Mouse (Mus musculus) midbrain, embryonic 11.5 days (tissue): ENCODE results near the gene Cckbr. TPM values are rescaled to one million over a fixed set of nuclear protein-coding genes. Genes with fewer than 3 reads are reported as not detected.
A peak's percentile ranks its signal among the peaks of the same experiment; 100 is the strongest.

ENCODE experiments used
- ATAC-seq: fragments of 200-750 bp; cut with Nextera tagmentation; 2 replicates; pipeline ENCODE4 v1.8.0; 2017; ENCODE audit warnings: moderate TSS enrichment, moderate library complexity; ENCODE audit not compliant: low FRiP score
- DNase-seq: peaks from one replicate; pipeline ENCODE4 v3.0.0; 2015; ENCODE audit warnings: low spot score; ENCODE audit errors: missing footprints
- H3K27ac ChIP-seq: fragments of 300-500 bp; sonication (generic); 2 replicates; pipeline ENCODE4 v1.5.1; 2014; ENCODE audit warnings: low read depth, low read length
- H3K27me3 ChIP-seq: fragments of 300-500 bp; sonication (generic); 2 replicates; pipeline ENCODE4 v1.6.1; 2014; ENCODE audit warnings: mild to moderate bottlenecking, low read length, moderate library complexity, mixed read lengths; ENCODE audit not compliant: control insufficient read depth, insufficient read depth
- H3K36me3 ChIP-seq: fragments of 300-500 bp; sonication (generic); 2 replicates; pipeline ENCODE4 v1.6.1; 2014; ENCODE audit warnings: mild to moderate bottlenecking, low read length, moderate library complexity, mixed read lengths; ENCODE audit not compliant: control insufficient read depth, insufficient read depth
- H3K4me1 ChIP-seq: fragments of 300-500 bp; sonication (generic); 2 replicates; pipeline ENCODE4 v1.6.1; 2014; ENCODE audit warnings: low read length; ENCODE audit not compliant: control insufficient read depth, insufficient read depth
- H3K4me2 ChIP-seq: fragments of 300-500 bp; sonication (generic); 2 replicates; pipeline ENCODE4 v1.6.1; 2014; ENCODE audit warnings: mild to moderate bottlenecking, moderate library complexity
- H3K4me3 ChIP-seq: fragments of 300-500 bp; sonication (generic); 2 replicates; pipeline ENCODE4 v1.5.1; 2014; ENCODE audit warnings: low read depth, low read length
- H3K9ac ChIP-seq: fragments of 300-500 bp; sonication (generic); 2 replicates; pipeline ENCODE4 v1.6.1; 2014; ENCODE audit warnings: low read length
- H3K9me3 ChIP-seq: fragments of 300-500 bp; sonication (generic); 2 replicates; pipeline ENCODE4 v1.6.1; 2016; ENCODE audit warnings: low read length; ENCODE audit not compliant: control insufficient read depth
- WGBS: fragments of 180-500 bp; shearing (Covaris S2); extraction: QIAGEN DNeasy Blood & Tissue Kit; methylation state at CpG from one replicate; pipeline ENCODE4 v1.1.7; 2014; 5-methylcytosine and 5-hydroxymethylcytosine counted together
- polyA plus RNA-seq: library from polyadenylated mRNA; unstranded; fragments of >200 nt; fragmentation: Nextera tagmentation; extraction: Ambion mirVana; gene quantifications from 2 replicates; pipeline ENCODE4 v1.2.1, GENCODE M21; 2014

Cckbr gene
- polyA plus RNA-seq, 1 experiment from 2014 or later = 0.14 TPM

DNA sequence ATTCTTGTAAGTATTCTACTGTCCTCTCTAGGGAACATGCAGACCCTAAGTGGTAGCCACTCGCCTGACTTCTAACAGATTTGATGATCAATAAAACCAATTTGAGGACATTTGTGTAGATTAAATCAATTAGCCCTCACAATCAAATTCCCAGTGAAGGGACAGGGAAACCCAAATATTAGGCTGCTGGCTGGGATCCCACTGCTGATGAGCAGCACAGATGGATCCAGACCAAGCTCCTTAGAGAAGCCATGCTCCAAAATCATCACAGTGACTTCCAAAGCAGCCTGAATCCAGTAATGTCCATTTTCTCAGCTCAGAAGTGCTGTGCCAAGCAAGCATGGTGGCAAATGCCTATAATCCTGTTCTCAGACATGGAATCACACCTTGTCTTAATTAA, 74.1 kb downstream of the Cckbr start:
- H3K4me2 ChIP-seq = no peak overlapping the region
- ATAC-seq (no peak), DNase-seq (no peak)
- no peaks in the 10 kb centered on the region for H3K4me1 ChIP-seq
- no peak overlapping the region for H3K9ac ChIP-seq
- H3K27me3 ChIP-seq = no peaks in the 10 kb centered on the region
- H3K9me3 ChIP-seq = no peaks in the 10 kb centered on the region
- no peak overlapping the region for H3K27ac ChIP-seq
- H3K36me3 ChIP-seq = no peaks in the 10 kb centered on the region
- WGBS = 75% methylated on average over 1 of the region's 1 CpGs
- no peak overlapping the region for H3K4me3 ChIP-seq

DNA sequence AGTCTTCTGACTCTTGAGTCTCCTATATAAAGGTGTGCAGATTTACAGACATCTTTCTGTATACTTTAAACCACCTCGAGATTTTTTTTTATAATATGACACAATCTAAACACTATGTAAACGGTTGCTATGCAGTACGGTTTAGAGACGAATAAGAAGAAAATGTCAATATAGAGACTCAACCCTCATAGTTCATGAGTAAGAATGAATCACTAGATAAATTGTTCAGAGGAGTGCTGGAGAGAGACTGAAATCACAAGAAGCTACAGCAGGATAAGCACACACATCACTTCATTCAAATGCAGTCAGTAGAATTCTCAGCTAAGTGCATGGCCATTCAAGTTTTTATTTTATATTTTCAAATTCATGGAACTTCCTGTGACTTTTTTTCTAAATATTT, 76.5 kb downstream of the Cckbr start:
- H3K9me3 ChIP-seq = no peaks in the 10 kb centered on the region
- no peak overlapping the region for H3K27ac ChIP-seq
- no peak overlapping the region for H3K4me2 ChIP-seq
- no peak overlapping the region for H3K9ac ChIP-seq
- ATAC-seq (no peak), DNase-seq (no peak)
- H3K4me3 ChIP-seq = no peak overlapping the region
- no peaks in the 10 kb centered on the region for H3K27me3 ChIP-seq
- H3K4me1 ChIP-seq = no peaks in the 10 kb centered on the region
- H3K36me3 ChIP-seq = no peaks in the 10 kb centered on the region
- WGBS = 88% methylated on average over 4 of the region's 4 CpGs

DNA sequence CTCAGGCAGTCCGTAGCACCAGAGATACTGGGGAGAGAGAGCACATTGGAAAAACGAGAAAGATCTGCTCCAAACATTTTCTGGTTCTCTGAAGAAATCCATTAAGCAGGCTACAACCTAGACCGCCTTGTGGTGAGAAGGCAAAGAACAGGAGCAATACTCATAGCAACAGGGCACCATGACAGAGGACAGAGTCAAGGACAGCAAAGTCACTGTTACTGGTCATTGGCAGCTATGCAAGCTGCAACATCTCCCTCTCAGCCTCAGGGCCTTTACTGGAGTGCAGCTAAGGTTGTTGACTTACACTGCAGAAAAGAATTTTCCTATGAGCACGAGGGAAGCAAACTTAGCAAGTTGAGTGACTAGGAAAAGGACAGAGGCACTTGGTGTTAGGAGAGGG, 81.7 kb downstream of the Cckbr start:
- Histone ChIP-seq H3K9me3 (no peaks in the 10 kb centered on the region), H3K27me3 (peaks cover 13% of the 10 kb centered on the region), H3K4me1 (no peaks in the 10 kb centered on the region), H3K36me3 (no peaks in the 10 kb centered on the region), H3K27ac (no peak overlapping the region), H3K4me3 (no peak overlapping the region), H3K4me2 (no peak overlapping the region), H3K9ac (no peak overlapping the region)
- DNase-seq (no peak), ATAC-seq (no peak)
- 81% methylated on average over 4 of the region's 4 CpGs for WGBS

DNA sequence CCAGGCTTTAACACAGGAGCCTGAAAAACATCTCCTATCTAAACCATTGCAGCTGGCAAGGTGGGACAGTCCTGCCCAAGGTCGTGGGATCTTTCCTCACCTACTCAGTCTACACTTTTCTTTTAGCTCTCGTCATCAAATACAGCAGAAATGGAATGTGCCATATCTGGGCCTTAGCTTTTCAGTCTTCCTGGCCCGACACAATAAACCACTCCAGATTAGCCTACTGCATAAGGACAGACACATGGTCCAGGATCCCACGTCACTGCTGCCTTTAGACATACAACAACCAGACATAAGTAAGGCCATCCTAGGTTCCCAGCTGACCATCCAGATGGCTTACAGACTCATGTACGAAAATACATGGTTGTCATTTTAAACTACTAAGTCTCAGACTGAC, 84.6 kb downstream of the Cckbr start:
- H3K27me3 ChIP-seq = peaks cover 29% of the 10 kb centered on the region
- ATAC-seq = no peak
- WGBS = 85% methylated on average over 5 of the region's 5 CpGs

DNA sequence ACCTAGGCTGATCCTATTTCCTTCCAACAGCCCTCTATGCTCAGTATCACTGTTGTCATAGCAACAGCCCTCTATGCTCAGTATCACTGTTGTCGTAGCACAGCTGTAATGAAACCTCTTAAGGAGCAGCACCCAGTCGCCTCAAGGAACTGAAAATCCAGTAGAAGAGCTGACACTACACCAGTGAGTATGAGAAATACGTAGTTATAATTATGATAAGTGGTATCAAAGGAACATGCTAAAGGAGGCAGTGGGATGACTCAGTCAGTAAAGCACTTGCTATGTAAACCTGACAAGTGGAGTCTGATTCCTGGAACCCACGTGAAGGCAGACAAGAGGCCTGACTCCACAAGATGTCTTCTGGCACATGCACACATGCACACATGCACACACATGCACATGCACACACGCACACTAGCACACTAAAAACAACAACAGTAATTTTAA, 88.3 kb downstream of the Cckbr start:
- Histone ChIP-seq H3K4me2 (no peak overlapping the region), H3K9ac (no peak overlapping the region), H3K36me3 (no peaks in the 10 kb centered on the region), H3K4me1 (peaks cover 6% of the 10 kb centered on the region), H3K9me3 (no peaks in the 10 kb centered on the region), H3K27ac (no peak overlapping the region), H3K4me3 (no peak overlapping the region), H3K27me3 (peaks cover 35% of the 10 kb centered on the region)
- WGBS = 73% methylated on average over 5 of the region's 5 CpGs
- no peak for DNase-seq
- ATAC-seq = no peak

More for the DNA sequence above, 84.6 kb downstream of the Cckbr start:
- Histone ChIP-seq H3K27ac (no peak overlapping the region), H3K9ac (no peak overlapping the region), H3K4me2 (no peak overlapping the region), H3K9me3 (no peaks in the 10 kb centered on the region), H3K4me3 (no peak overlapping the region), H3K4me1 (no peaks in the 10 kb centered on the region), H3K36me3 (no peaks in the 10 kb centered on the region)
- DNase-seq = peak; percentile 44

DNA sequence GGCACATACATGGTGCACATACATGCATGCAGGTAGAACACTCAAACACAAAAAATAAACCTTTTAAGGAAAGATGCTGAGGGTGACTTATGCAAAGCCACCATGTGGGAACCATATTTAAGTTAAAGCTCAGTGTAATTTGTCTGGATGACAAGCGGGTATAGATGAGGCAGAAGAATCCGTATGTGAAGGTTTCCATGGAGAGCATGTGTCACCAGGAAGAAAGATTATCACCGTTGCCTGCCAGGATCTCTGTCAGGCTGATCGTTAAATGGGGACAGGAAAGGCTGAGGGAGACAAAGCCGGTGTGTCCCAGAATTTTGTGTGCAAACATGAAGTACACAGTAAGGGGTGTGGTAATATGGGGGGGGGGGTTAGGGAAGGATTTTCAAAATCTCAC, 89.0 kb downstream of the Cckbr start:
- peaks cover 6% of the 10 kb centered on the region for H3K4me1 ChIP-seq
- no peak overlapping the region for H3K4me2 ChIP-seq
- H3K27ac ChIP-seq = no peak overlapping the region
- no peak overlapping the region for H3K9ac ChIP-seq
- no peak overlapping the region for H3K4me3 ChIP-seq
- no peaks in the 10 kb centered on the region for H3K9me3 ChIP-seq
- H3K36me3 ChIP-seq = no peaks in the 10 kb centered on the region
- ATAC-seq (peak; percentile 8; the same call in 1 of the 2 replicates), DNase-seq (no peak)
- peaks cover 40% of the 10 kb centered on the region for H3K27me3 ChIP-seq
- 73% methylated on average over 5 of the region's 5 CpGs for WGBS

DNA sequence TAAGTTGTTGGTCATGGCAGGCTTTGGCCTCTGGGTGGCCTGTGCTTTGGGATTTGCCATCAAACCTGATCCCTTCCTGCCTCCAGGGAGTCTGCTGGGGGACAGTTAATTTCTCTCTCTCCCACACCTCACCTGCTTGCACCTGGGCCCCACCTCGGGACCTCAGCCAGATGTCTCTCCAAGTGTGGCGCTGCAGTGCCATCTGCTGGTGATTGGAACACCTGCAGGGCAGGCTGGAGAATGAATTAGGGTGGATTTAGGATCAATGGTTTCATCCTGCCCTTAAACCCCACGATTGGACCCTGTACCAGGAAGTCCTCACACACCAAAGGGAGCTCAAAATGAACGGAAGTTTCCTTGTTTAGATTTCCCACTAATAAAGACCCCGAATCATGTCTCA, 89.6 kb downstream of the Cckbr start:
- Histone ChIP-seq H3K36me3 (no peaks in the 10 kb centered on the region), H3K27me3 (peaks cover 40% of the 10 kb centered on the region), H3K4me2 (no peak overlapping the region), H3K9me3 (no peaks in the 10 kb centered on the region), H3K27ac (no peak overlapping the region), H3K9ac (no peak overlapping the region), H3K4me3 (no peak overlapping the region), H3K4me1 (peaks cover 6% of the 10 kb centered on the region)
- 17% methylated on average over 5 of the region's 5 CpGs for WGBS
- DNase-seq (peak; percentile 95), ATAC-seq (peak; percentile 33; the same call in 1 of the 2 replicates)

DNA sequence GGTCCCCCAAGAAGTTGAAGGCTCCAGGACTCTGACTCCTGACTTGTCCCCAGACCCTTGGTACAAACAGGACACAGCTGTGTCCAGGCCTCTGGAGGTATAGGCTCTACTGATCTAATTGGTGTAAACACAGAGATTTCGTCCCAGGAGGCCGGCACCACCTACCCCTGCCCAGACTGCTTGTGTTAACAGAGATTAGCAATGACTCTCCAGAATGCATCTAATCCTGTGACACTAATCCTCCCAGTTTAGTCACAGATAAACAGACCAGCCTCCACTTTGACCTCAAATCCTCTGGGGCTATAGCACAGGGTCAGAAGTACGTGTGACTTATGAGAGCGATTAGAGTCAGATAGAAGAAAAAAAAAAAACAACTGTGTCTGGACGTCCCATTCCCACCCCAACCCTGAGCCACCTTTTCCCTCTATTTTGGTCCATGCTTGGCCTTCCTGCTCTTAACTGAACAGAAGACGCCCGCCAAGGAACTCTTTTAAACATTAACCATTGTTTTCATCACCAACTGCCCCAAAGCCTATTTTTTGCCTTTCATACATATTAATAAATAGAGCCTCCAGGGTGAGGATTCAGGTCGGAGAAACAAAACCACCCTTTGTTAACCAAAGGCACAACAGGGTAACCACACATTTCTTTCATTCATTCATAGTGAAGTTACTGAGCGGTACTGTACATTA, 91.3 kb downstream of the Cckbr start:
- peak; percentile 86 for DNase-seq
- 18% methylated on average over 9 of the region's 9 CpGs for WGBS

DNA sequence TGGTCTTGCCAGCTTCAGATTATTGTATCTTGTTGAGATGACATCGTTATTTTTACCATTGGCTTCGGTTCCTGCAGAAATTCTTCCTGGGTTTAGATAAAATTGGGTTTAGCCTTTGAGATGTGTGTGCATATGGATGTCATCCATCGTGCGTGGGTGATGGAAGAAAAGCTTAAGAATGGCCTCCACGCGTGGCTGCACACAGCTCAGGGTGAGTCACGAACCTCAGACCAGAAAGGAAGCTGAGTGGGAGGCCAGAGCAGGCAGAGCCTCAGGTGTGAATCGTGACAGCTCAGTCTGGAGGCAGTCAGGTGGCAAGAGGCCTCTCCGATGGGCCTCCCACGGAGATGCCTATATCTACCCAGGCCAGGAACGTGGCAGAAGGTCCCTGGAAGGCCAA, 93.8 kb downstream of the Cckbr start:
- 69% methylated on average over 11 of the region's 11 CpGs for WGBS
- H3K9ac ChIP-seq = no peak overlapping the region
- H3K27ac ChIP-seq = no peak overlapping the region
- no peaks in the 10 kb centered on the region for H3K9me3 ChIP-seq
- ATAC-seq = no peak
- H3K27me3 ChIP-seq = peaks cover 36% of the 10 kb centered on the region
- DNase-seq = peak; percentile 12
- no peaks in the 10 kb centered on the region for H3K36me3 ChIP-seq
- H3K4me2 ChIP-seq = no peak overlapping the region
- no peak overlapping the region for H3K4me3 ChIP-seq
- peaks cover 6% of the 10 kb centered on the region for H3K4me1 ChIP-seq

More for the DNA sequence above, 91.3 kb downstream of the Cckbr start:
- H3K27me3 ChIP-seq = peaks cover 39% of the 10 kb centered on the region
- H3K36me3 ChIP-seq = no peaks in the 10 kb centered on the region
- H3K4me2 ChIP-seq = no peak overlapping the region
- no peak overlapping the region for H3K4me3 ChIP-seq
- H3K9ac ChIP-seq = no peak overlapping the region
- peaks cover 6% of the 10 kb centered on the region for H3K4me1 ChIP-seq
- peak; percentile 83 for ATAC-seq
- H3K9me3 ChIP-seq = no peaks in the 10 kb centered on the region
- no peak overlapping the region for H3K27ac ChIP-seq
